Mouse (Mus musculus) adrenal gland, adult 2 months (tissue): ENCODE measurements at regions not wholly inside any gene's neighbourhood (a gene's known extent, or its start where the extent isn't known, plus 50 kb on each side); places are given as distances from the start of the nearest gene placed in this dataset.

Source experiments
- DNase-seq: peaks from one replicate; pipeline ENCODE4 v3.0.0; 2021

- DNase-seq = no peak
Observed at GRCm38 (mm10) chr7:79201246-79201645, 52.4 kb upstream of the Mfge8 start.

GRCm38 (mm10) chr7:79202336-79202735 lies 53.5 kb upstream of the Mfge8 start:
- DNase-seq = peak; percentile 72

- no peak for DNase-seq
Observed at GRCm38 (mm10) chr7:79203481-79203880, 54.6 kb upstream of the Mfge8 start.

GRCm38 (mm10) chr7:79207140-79207539 lies 58.3 kb upstream of the Mfge8 start:
- DNase-seq = no peak

- DNase-seq = no peak
Observed at GRCm38 (mm10) chr7:79210376-79211215, 61.7 kb upstream of the Mfge8 start.

- DNase-seq = peak; percentile 32
Observed at GRCm38 (mm10) chr7:79211287-79211976, 61.6 kb upstream of the Abhd2 start.

- no peak for DNase-seq
Observed at GRCm38 (mm10) chr7:79212231-79212630, 60.8 kb upstream of the Abhd2 start.

GRCm38 (mm10) chr7:79215001-79215400 lies 58.0 kb upstream of the Abhd2 start:
- no peak for DNase-seq

GRCm38 (mm10) chr7:79217232-79217631 lies 55.8 kb upstream of the Abhd2 start:
- DNase-seq = no peak

GRCm38 (mm10) chr7:79222626-79223335 lies 50.2 kb upstream of the Abhd2 start:
- DNase-seq = no peak
